Mouse (Mus musculus): ENCODE data around the gene Mettl18. TPM values are rescaled to one million over a fixed set of nuclear protein-coding genes. Genes with fewer than 3 reads are reported as not detected.

The Mettl18 gene
- total RNA-seq, 2 experiments from 2014 or later, result 5.6 TPM; not detected in 1

GRCm38 (mm10) chr1:164040385-164041135, 45.9 kb downstream of the Mettl18 start:
- no peak for ATAC-seq (replicated peaks; ENCODE audit: low FRiP score, poor library complexity, severe bottlenecking)

- ATAC-seq (replicated peaks; ENCODE audit: low FRiP score, poor library complexity, severe bottlenecking), result no peak
Measured at GRCm38 (mm10) chr1:164043549-164043948, 48.9 kb downstream of the Mettl18 start.

Other genes starting within 250 kb of the Mettl18 start
- gene Kifap3, start 215.3 kb upstream of the Mettl18 start, total RNA-seq (2015; ENCODE audit: low replicate concordance), result 2.2 and 5.9 TPM in 2 replicates
- gene Kifap3, start 215.3 kb upstream of the Mettl18 start, total RNA-seq (2017; ENCODE audit: low replicate concordance), result 1.9 TPM in 1 of 2 replicates, not detected in the other
- gene Scyl3, start 65.8 kb upstream of the Mettl18 start, total RNA-seq (2015; ENCODE audit: low replicate concordance), result 12.2 and 29.9 TPM in 2 replicates
- gene Scyl3, start 65.8 kb upstream of the Mettl18 start, total RNA-seq (2017; ENCODE audit: low replicate concordance), result 6.4 and 14.7 TPM in 2 replicates
- 26.4 and 37.5 TPM in 2 replicates for gene BC055324, start 93 bp upstream of the Mettl18 start, total RNA-seq (2015; ENCODE audit: low replicate concordance)
- 7.4 and 25.4 TPM in 2 replicates for gene BC055324, start 93 bp upstream of the Mettl18 start, total RNA-seq (2017; ENCODE audit: low replicate concordance)
- 0.84 TPM in 1 of 2 replicates, not detected in the other for gene Sele, start 53.3 kb downstream of the Mettl18 start, total RNA-seq (2015; ENCODE audit: low replicate concordance)
- gene Sele, start 53.3 kb downstream of the Mettl18 start, total RNA-seq (2017; ENCODE audit: low replicate concordance), result not detected in 2 replicates
- 52.0 and 64.5 TPM in 2 replicates for gene Sell, start 67.1 kb downstream of the Mettl18 start, total RNA-seq (2015; ENCODE audit: low replicate concordance)
- 15.9 and 30.2 TPM in 2 replicates for gene Sell, start 67.1 kb downstream of the Mettl18 start, total RNA-seq (2017; ENCODE audit: low replicate concordance)
- not detected in 2 replicates for gene Selp, start 120.4 kb downstream of the Mettl18 start, total RNA-seq (2015; ENCODE audit: low replicate concordance)
- not detected in 2 replicates for gene Selp, start 120.4 kb downstream of the Mettl18 start, total RNA-seq (2017; ENCODE audit: low replicate concordance)
- 6.8 and 9.2 TPM in 2 replicates for gene F5, start 156.9 kb downstream of the Mettl18 start, total RNA-seq (2015; ENCODE audit: low replicate concordance)
- 3.5 and 4.3 TPM in 2 replicates for gene F5, start 156.9 kb downstream of the Mettl18 start, total RNA-seq (2017; ENCODE audit: low replicate concordance)

All from erythroid progenitor cell, adult 5-6 weeks (primary cell).